In the genomic region with DNA sequence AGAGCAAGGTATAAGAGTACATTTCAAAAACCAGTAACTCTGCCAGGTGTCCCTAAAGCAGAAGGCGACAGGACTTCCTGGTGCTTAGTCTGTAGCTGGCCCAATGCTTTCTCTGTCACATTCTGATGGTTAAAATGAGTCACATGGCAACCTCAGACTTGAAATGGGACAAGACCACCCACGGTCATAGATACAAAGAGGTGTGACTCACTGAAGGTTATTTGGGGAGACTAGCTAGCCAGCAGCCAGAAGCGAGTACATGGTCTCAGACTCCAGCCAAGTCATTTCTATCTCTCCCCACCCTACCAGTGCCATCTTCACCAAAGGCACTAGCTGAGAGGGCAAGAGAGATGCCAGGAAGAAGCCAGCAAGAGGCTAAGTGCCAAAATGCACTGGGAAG, we compare ENCODE assay signal across 21 mouse cellular contexts. TPM values are rescaled to one million over a fixed set of nuclear protein-coding genes. Genes with fewer than 3 reads are reported as not detected.
DNase-seq lines count a peak whose midpoint lies in the region; ATAC-seq and TF ChIP-seq lines count a peak whose summit lies in the region.
"Had no signal": no experiment of that assay in that cellular context is flagged by ENCODE, and none has a peak within 500 bp of the region (broad histone marks: within the 10 kb centered on the region; RNA-seq: fewer than 3 reads in every experiment).

No protein-coding gene starts in this region.

- H3K9me3 ChIP-seq in neural tube, embryonic 15.5 days (replicated peaks) = no peaks in the 10 kb centered on the region
- H3K9me3 ChIP-seq: embryonic facial prominence, embryonic 10.5 days; forebrain, embryonic 15.5 days; hindbrain, embryonic 12.5 days; midbrain, embryonic 15.5 days had no signal

- H3K27me3 ChIP-seq in C2C12 (ENCODE audit: control insufficient read depth, insufficient read depth, insufficient read length) = no peaks in the 10 kb centered on the region
- H3K27me3 ChIP-seq in neural tube, embryonic 15.5 days (replicated peaks) = no peaks in the 10 kb centered on the region
- H3K27me3 ChIP-seq: forebrain, embryonic 15.5 days; hindbrain, embryonic 12.5 days; midbrain, embryonic 15.5 days had no signal

- H3ac ChIP-seq in C2C12 (ENCODE audit: control insufficient read depth, insufficient read length, low read depth) = no peak overlapping the region

- ATAC-seq in cerebellum, adult (ENCODE audit: insufficient number of reproducible peaks, low FRiP score, low TSS enrichment) = no peak
- no peak for ATAC-seq in neural tube, embryonic 15.5 days (ENCODE audit: low FRiP score)
- ATAC-seq: forebrain, embryonic 15.5 days; intestine, postnatal 0 days; midbrain, embryonic 15.5 days had no signal

- TF ChIP-seq CTCF in C2C12 (IDR thresholded peaks at IDR 0.05; ENCODE audit: control insufficient read depth, insufficient read depth, insufficient read length) = no peak

- no peak overlapping the region for H3K4me2 ChIP-seq in neural tube, embryonic 15.5 days
- H3K4me2 ChIP-seq: forebrain, embryonic 15.5 days; hindbrain, embryonic 12.5 days; midbrain, embryonic 15.5 days had no signal

- H3K27ac ChIP-seq in neural tube, embryonic 15.5 days (replicated peaks) = no peak overlapping the region
- H3K27ac ChIP-seq: embryonic facial prominence, embryonic 10.5 days; forebrain, embryonic 15.5 days; heart, adult 2 months; hindbrain, embryonic 12.5 days; layer of hippocampus, adult 2 months; macrophage; midbrain, embryonic 15.5 days; stomach, postnatal 0 days had no signal

- H3K79me2 ChIP-seq in C2C12 (ENCODE audit: control insufficient read depth, insufficient read depth) = no peaks in the 10 kb centered on the region

- WGBS in neural tube, embryonic 15.5 days = 92% methylated on average over 3 of the region's 3 CpGs

- H3K79me3 ChIP-seq in C2C12 (ENCODE audit: low read depth) = no peaks in the 10 kb centered on the region

- H3K4me1 ChIP-seq in neural tube, embryonic 15.5 days = no peaks in the 10 kb centered on the region
- H3K4me1 ChIP-seq: embryonic facial prominence, embryonic 10.5 days; forebrain, embryonic 15.5 days; hindbrain, embryonic 12.5 days; midbrain, embryonic 15.5 days had no signal

- no peaks in the 10 kb centered on the region for H3K36me3 ChIP-seq in C2C12 (ENCODE audit: control insufficient read depth, insufficient read depth)
- no peaks in the 10 kb centered on the region for H3K36me3 ChIP-seq in neural tube, embryonic 15.5 days
- H3K36me3 ChIP-seq: embryonic facial prominence, embryonic 10.5 days; forebrain, embryonic 15.5 days; hindbrain, embryonic 12.5 days; midbrain, embryonic 15.5 days had no signal

- peak; percentile 7 to 9 for DNase-seq in cerebellum, adult 18-20 months
- DNase-seq in gastrocnemius, postnatal 25 days = peak; percentile 36
- DNase-seq in gastrocnemius, postnatal 10 days = no peak
- DNase-seq in cerebellum, postnatal 25 days = peak; percentile 24 to 48
- no peak for DNase-seq in layer of hippocampus, postnatal 36 days
- DNase-seq: adrenal gland, adult 8-10 months; heart, adult 2 months; kidney, postnatal 14 days had no signal

- no peak overlapping the region for H3K4me3 ChIP-seq in C2C12 (ENCODE audit: insufficient read depth, poor library complexity, severe bottlenecking)
- no peak overlapping the region for H3K4me3 ChIP-seq in neural tube, embryonic 15.5 days (replicated peaks)
- H3K4me3 ChIP-seq: embryonic facial prominence, embryonic 10.5 days; forebrain, embryonic 15.5 days; heart, adult 2 months; hindbrain, embryonic 12.5 days; layer of hippocampus, adult 2 months; midbrain, embryonic 15.5 days had no signal

- no peak overlapping the region for H3K9ac ChIP-seq in neural tube, embryonic 15.5 days (replicated peaks)
- H3K9ac ChIP-seq: forebrain, embryonic 15.5 days; hindbrain, embryonic 12.5 days; midbrain, embryonic 15.5 days had no signal

TF ChIP-seq in C2C12, 6 proteins besides CTCF, POLR2A, EP300 and RAD21:
- peak; percentile 15 for TF ChIP-seq USF1 (IDR thresholded peaks at IDR 0.05; ENCODE audit: low read depth)
- TF ChIP-seq MYOG (IDR thresholded peaks at IDR 0.05; ENCODE audit: control insufficient read depth, extremely low read depth, insufficient read length) = no peak

RNA-seq across cellular contexts. Expression of gene Cav3, which starts 6.1 kb away (rescaled TPM):
- 100 to 1,000 TPM in 1 of 2 experiments, 10 to 100 TPM in 1; 82.3 to 109 TPM for total RNA-seq in gastrocnemius, postnatal 25 days (2021)
- 100 to 1,000 TPM; 162 to 173 TPM for total RNA-seq in gastrocnemius, postnatal 10 days (2021)
- 3.0 TPM for polyA plus RNA-seq in C2C12 (2012; fragmentation: generic; extraction: Trizol)
- total RNA-seq in layer of hippocampus, postnatal 36 days (2021) = under 1 TPM; 0.56 to 0.90 TPM
- 1.7 and 2.9 TPM in 2 replicates for polyA plus RNA-seq in neural tube, embryonic 15.5 days (2015; fragmentation: Nextera tagmentation; extraction: Ambion mirVana)
- total RNA-seq: adrenal gland, adult 8-10 months; ES-E14 had no signal
- polyA plus RNA-seq: embryonic facial prominence, embryonic 10.5 days; forebrain, embryonic 15.5 days; liver, adult 2 months; macrophage; midbrain, embryonic 15.5 days had no signal

RNA-seq across cellular contexts. Expression of gene Oxtr, which starts 24.3 kb away (rescaled TPM):
- total RNA-seq in gastrocnemius, postnatal 25 days (2021) = under 1 TPM; 0.15 to 0.88 TPM
- under 1 TPM; 0.23 to 0.34 TPM for total RNA-seq in gastrocnemius, postnatal 10 days (2021)
- 0.04 TPM for polyA plus RNA-seq in C2C12 (2012; fragmentation: generic; extraction: Trizol)
- total RNA-seq in layer of hippocampus, postnatal 36 days (2021) = 1 to 10 TPM; 7.2 to 8.7 TPM
- polyA plus RNA-seq in neural tube, embryonic 15.5 days (2015; fragmentation: Nextera tagmentation; extraction: Ambion mirVana) = 1.8 TPM in 2 replicates
- total RNA-seq: liver, adult 2 months had no signal
- polyA plus RNA-seq: liver, adult 2 months; macrophage had no signal

Comparison
In these comparisons a context has a peak if more than half of its experiments do, and no peak if none do; other contexts are left out.
1. DNase-seq: peak in cerebellum, adult 18-20 months (2 of 2), gastrocnemius, postnatal 25 days (single experiment) and cerebellum, postnatal 25 days (2 of 2); none in gastrocnemius, postnatal 10 days (single experiment) and layer of hippocampus, postnatal 36 days (0 of 2).
2. RNA of gene Cav3, which starts 6.1 kb away (total RNA-seq): 162 to 173 TPM in gastrocnemius, postnatal 10 days and 82.3 to 109 TPM in gastrocnemius, postnatal 25 days; 0.56 to 0.90 TPM in layer of hippocampus, postnatal 36 days; every median in the first group is over 10 times any median in the second.
3. RNA of gene Oxtr, which starts 24.3 kb away (total RNA-seq): 7.2 to 8.7 TPM in layer of hippocampus, postnatal 36 days; 0.15 to 0.88 TPM in gastrocnemius, postnatal 25 days and 0.23 to 0.34 TPM in gastrocnemius, postnatal 10 days; every median in the first group is over 4 times any median in the second.